Mouse (Mus musculus): ENCODE data around the gene Slc12a1. TPM values are rescaled to one million over a fixed set of nuclear protein-coding genes. Genes with fewer than 3 reads are reported as not detected.

Gene Slc12a1
- polyA plus RNA-seq, 1 experiment = 0.14 TPM

DNA sequence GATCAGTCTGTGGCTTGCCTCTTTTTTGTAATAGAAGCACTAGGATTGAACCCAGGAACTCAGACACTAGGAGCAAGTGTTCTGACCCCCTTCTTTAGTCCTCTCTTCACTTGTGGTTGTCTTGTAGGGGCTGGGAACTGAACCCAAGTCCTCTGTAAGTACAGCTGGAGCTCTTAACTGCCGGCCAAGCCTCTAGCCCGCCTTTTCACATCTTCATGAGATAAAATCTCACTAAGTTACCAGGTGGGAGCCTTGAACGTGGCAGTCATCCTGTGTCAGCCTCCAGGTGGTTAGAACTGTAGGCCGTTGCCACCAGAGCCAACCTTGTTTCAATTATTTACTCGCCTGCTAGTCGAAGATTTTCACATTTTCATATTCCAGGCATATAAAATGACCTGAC, 101.4 kb downstream of the Slc12a1 start:
- Histone ChIP-seq H3K36me3 (ENCODE audit: control insufficient read depth, insufficient read depth, low read length) (peaks cover 2% of the 10 kb centered on the region), H3K27ac (ENCODE audit: control insufficient read depth, insufficient read depth, low read depth, low read length) (no peak overlapping the region), H3K27me3 (ENCODE audit: control insufficient read depth, insufficient read depth, low read length) (no peaks in the 10 kb centered on the region), H3K4me3 (ENCODE audit: control insufficient read depth, low read depth, low read length) (no peak overlapping the region), H3K4me1 (ENCODE audit: control insufficient read depth, insufficient read depth, low read length) (no peaks in the 10 kb centered on the region)
- TF ChIP-seq POLR2A (IDR thresholded peaks at IDR 0.05; ENCODE audit: control insufficient read depth, low read depth, low read length) (no peak), CTCF (IDR thresholded peaks at IDR 0.05; ENCODE audit: control insufficient read depth, insufficient read depth, insufficient replicate concordance, low read depth, low read length) (no peak)

- Histone ChIP-seq H3K4me1 (ENCODE audit: control insufficient read depth, insufficient read depth, low read length) (no peaks in the 10 kb centered on the region), H3K27me3 (ENCODE audit: control insufficient read depth, insufficient read depth, low read length) (no peaks in the 10 kb centered on the region), H3K36me3 (ENCODE audit: control insufficient read depth, insufficient read depth, low read length) (peaks cover 2% of the 10 kb centered on the region), H3K4me3 (ENCODE audit: control insufficient read depth, low read depth, low read length) (no peak overlapping the region), H3K27ac (ENCODE audit: control insufficient read depth, insufficient read depth, low read depth, low read length) (no peak overlapping the region)
- no peak for TF ChIP-seq CTCF (IDR thresholded peaks at IDR 0.05; ENCODE audit: control insufficient read depth, insufficient read depth, insufficient replicate concordance, low read depth, low read length)
- no peak for TF ChIP-seq POLR2A (IDR thresholded peaks at IDR 0.05; ENCODE audit: control insufficient read depth, low read depth, low read length)
Measured at GRCm38 (mm10) chr2:125254630-125255029, 102.3 kb downstream of the Slc12a1 start.

GRCm38 (mm10) chr2:125255886-125256285, 103.6 kb downstream of the Slc12a1 start:
- TF ChIP-seq POLR2A (IDR thresholded peaks at IDR 0.05; ENCODE audit: control insufficient read depth, low read depth, low read length) (no peak), CTCF (IDR thresholded peaks at IDR 0.05; ENCODE audit: control insufficient read depth, insufficient read depth, insufficient replicate concordance, low read depth, low read length) (no peak)
- no peak overlapping the region for H3K4me3 ChIP-seq (ENCODE audit: control insufficient read depth, low read depth, low read length)
- H3K27ac ChIP-seq (ENCODE audit: control insufficient read depth, insufficient read depth, low read depth, low read length) = no peak overlapping the region
- no peaks in the 10 kb centered on the region for H3K27me3 ChIP-seq (ENCODE audit: control insufficient read depth, insufficient read depth, low read length)
- H3K4me1 ChIP-seq (ENCODE audit: control insufficient read depth, insufficient read depth, low read length) = no peaks in the 10 kb centered on the region
- H3K36me3 ChIP-seq (ENCODE audit: control insufficient read depth, insufficient read depth, low read length) = peaks cover 2% of the 10 kb centered on the region

GRCm38 (mm10) chr2:125259230-125260120, 107.2 kb downstream of the Slc12a1 start:
- no peaks in the 10 kb centered on the region for H3K36me3 ChIP-seq (ENCODE audit: control insufficient read depth, insufficient read depth, low read length)
- TF ChIP-seq CTCF (IDR thresholded peaks at IDR 0.05; ENCODE audit: control insufficient read depth, insufficient read depth, insufficient replicate concordance, low read depth, low read length) = no peak
- TF ChIP-seq POLR2A (IDR thresholded peaks at IDR 0.05; ENCODE audit: control insufficient read depth, low read depth, low read length) = no peak
- no peak overlapping the region for H3K27ac ChIP-seq (ENCODE audit: control insufficient read depth, insufficient read depth, low read depth, low read length)
- no peaks in the 10 kb centered on the region for H3K4me1 ChIP-seq (ENCODE audit: control insufficient read depth, insufficient read depth, low read length)
- H3K4me3 ChIP-seq (ENCODE audit: control insufficient read depth, low read depth, low read length) = no peak overlapping the region
- H3K27me3 ChIP-seq (ENCODE audit: control insufficient read depth, insufficient read depth, low read length) = no peaks in the 10 kb centered on the region

DNA sequence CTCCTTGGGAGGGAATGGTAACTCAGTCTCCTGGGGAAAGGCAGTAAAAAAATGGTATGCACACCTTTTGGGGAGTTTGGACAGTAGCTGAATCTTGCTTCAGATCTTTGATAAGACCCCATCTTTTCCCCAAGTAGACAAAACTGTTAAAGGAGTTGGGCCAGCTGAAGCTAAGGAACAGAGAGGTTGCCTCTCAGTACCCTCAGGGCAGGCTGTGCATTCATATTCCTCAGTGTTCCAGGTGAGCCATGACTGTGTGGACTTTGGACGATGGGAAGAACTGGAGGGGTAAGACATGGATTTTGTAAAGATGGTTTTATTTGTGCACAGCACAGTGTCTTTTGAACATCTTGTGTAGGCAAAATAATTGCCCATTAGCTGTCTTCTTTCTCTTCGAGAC, 108.0 kb downstream of the Slc12a1 start:
- Histone ChIP-seq H3K4me1 (ENCODE audit: control insufficient read depth, insufficient read depth, low read length) (no peaks in the 10 kb centered on the region), H3K27ac (ENCODE audit: control insufficient read depth, insufficient read depth, low read depth, low read length) (no peak overlapping the region), H3K4me3 (ENCODE audit: control insufficient read depth, low read depth, low read length) (no peak overlapping the region), H3K36me3 (ENCODE audit: control insufficient read depth, insufficient read depth, low read length) (no peaks in the 10 kb centered on the region), H3K27me3 (ENCODE audit: control insufficient read depth, insufficient read depth, low read length) (no peaks in the 10 kb centered on the region)
- no peak for TF ChIP-seq CTCF (IDR thresholded peaks at IDR 0.05; ENCODE audit: control insufficient read depth, insufficient read depth, insufficient replicate concordance, low read depth, low read length)
- no peak for TF ChIP-seq POLR2A (IDR thresholded peaks at IDR 0.05; ENCODE audit: control insufficient read depth, low read depth, low read length)

DNA sequence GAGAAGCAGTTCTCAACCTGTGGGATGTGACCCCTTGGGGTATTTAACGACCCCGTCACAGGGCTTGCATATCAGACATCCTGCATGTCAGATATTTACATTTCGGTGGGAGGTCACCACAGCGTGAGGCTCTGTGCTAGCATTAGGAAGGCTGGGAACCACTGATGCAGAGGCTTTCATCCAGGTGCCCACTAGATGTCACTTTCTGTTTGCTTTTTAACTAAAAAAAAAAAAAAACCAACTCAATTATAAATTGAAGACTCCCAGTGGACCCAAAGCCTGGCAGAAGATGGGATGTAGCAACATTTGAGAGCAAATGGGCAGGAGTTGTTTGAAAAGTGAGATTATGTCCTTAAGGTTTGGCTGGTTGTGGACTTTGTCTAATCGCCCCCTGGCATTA, 110.8 kb downstream of the Slc12a1 start:
- no peaks in the 10 kb centered on the region for H3K36me3 ChIP-seq (ENCODE audit: control insufficient read depth, insufficient read depth, low read length)
- H3K27ac ChIP-seq (ENCODE audit: control insufficient read depth, insufficient read depth, low read depth, low read length) = no peak overlapping the region
- H3K4me1 ChIP-seq (ENCODE audit: control insufficient read depth, insufficient read depth, low read length) = no peaks in the 10 kb centered on the region
- no peak for TF ChIP-seq CTCF (IDR thresholded peaks at IDR 0.05; ENCODE audit: control insufficient read depth, insufficient read depth, insufficient replicate concordance, low read depth, low read length)
- TF ChIP-seq POLR2A (IDR thresholded peaks at IDR 0.05; ENCODE audit: control insufficient read depth, low read depth, low read length) = no peak
- H3K4me3 ChIP-seq (ENCODE audit: control insufficient read depth, low read depth, low read length) = no peak overlapping the region
- H3K27me3 ChIP-seq (ENCODE audit: control insufficient read depth, insufficient read depth, low read length) = no peaks in the 10 kb centered on the region

- H3K36me3 ChIP-seq (ENCODE audit: control insufficient read depth, insufficient read depth, low read length) = no peaks in the 10 kb centered on the region
- no peak overlapping the region for H3K4me3 ChIP-seq (ENCODE audit: control insufficient read depth, low read depth, low read length)
- no peaks in the 10 kb centered on the region for H3K4me1 ChIP-seq (ENCODE audit: control insufficient read depth, insufficient read depth, low read length)
- H3K27ac ChIP-seq (ENCODE audit: control insufficient read depth, insufficient read depth, low read depth, low read length) = no peak overlapping the region
- no peaks in the 10 kb centered on the region for H3K27me3 ChIP-seq (ENCODE audit: control insufficient read depth, insufficient read depth, low read length)
- no peak for TF ChIP-seq POLR2A (IDR thresholded peaks at IDR 0.05; ENCODE audit: control insufficient read depth, low read depth, low read length)
- TF ChIP-seq CTCF (IDR thresholded peaks at IDR 0.05; ENCODE audit: control insufficient read depth, insufficient read depth, insufficient replicate concordance, low read depth, low read length) = no peak
Measured at GRCm38 (mm10) chr2:125263753-125264152, 111.4 kb downstream of the Slc12a1 start.

Data from testis, adult 2 months (tissue).